Mouse (Mus musculus) liver, embryonic 11.5 days (tissue): ENCODE data around the gene Asap2. TPM values are rescaled to one million over a fixed set of nuclear protein-coding genes. Genes with fewer than 3 reads are reported as not detected.
A peak's percentile ranks its signal among the peaks of the same experiment; 100 is the strongest.

Source experiments
- ATAC-seq: fragments of 200-750 bp; cut with Nextera tagmentation; replicated peaks from 2 replicates; pipeline ENCODE4 v1.8.0; 2017; ENCODE audit warnings: moderate number of reproducible peaks, mild to moderate bottlenecking, moderate TSS enrichment, moderate library complexity; ENCODE audit not compliant: low FRiP score
- DNase-seq: peaks from one replicate; pipeline ENCODE4 v3.0.0-alpha.2; 2017; ENCODE audit warnings: low spot score
- H3K27ac ChIP-seq: fragments of 300-500 bp; sonication (generic); 2 replicates; pipeline ENCODE4 v1.5.1; 2014; ENCODE audit warnings: mild to moderate bottlenecking, low read depth, low read length, control low read depth
- H3K27me3 ChIP-seq: fragments of 300-500 bp; sonication (generic); replicated peaks from 2 replicates; pipeline ENCODE4 v1.6.1; 2014; ENCODE audit warnings: low read length, mixed read lengths; ENCODE audit not compliant: control insufficient read depth, insufficient read depth
- H3K36me3 ChIP-seq: fragments of 300-500 bp; sonication (generic); 2 replicates; pipeline ENCODE4 v1.6.1; 2014; ENCODE audit warnings: mild to moderate bottlenecking, low read length, moderate library complexity, mixed read lengths; ENCODE audit not compliant: control insufficient read depth, insufficient read depth
- H3K4me1 ChIP-seq: fragments of 300-500 bp; sonication (generic); replicated peaks from 2 replicates; pipeline ENCODE4 v1.6.1; 2014; ENCODE audit warnings: low read length, mixed read lengths; ENCODE audit not compliant: control insufficient read depth, insufficient read depth
- H3K4me2 ChIP-seq: fragments of 300-500 bp; sonication (generic); 2 replicates; pipeline ENCODE4 v1.6.1; 2014; ENCODE audit warnings: mild to moderate bottlenecking, control low read depth, moderate library complexity
- H3K4me3 ChIP-seq: fragments of 300-500 bp; sonication (generic); 2 replicates; pipeline ENCODE4 v1.5.1; 2014; ENCODE audit warnings: low read depth, low read length, control low read depth
- H3K9ac ChIP-seq: fragments of 300-500 bp; sonication (generic); 2 replicates; pipeline ENCODE4 v1.6.1; 2014; ENCODE audit warnings: low read depth, low read length, control low read depth
- H3K9me3 ChIP-seq: fragments of 300-500 bp; sonication (generic); 2 replicates; pipeline ENCODE4 v1.6.1; 2016; ENCODE audit warnings: low read length, inconsistent platforms, mixed read lengths; ENCODE audit not compliant: control insufficient read depth
- WGBS: fragments of 180-500 bp; shearing (Covaris S2); extraction: QIAGEN DNeasy Blood & Tissue Kit; methylation state at CpG from one replicate; pipeline ENCODE4 v1.1.7; 2014; 5-methylcytosine and 5-hydroxymethylcytosine counted together
- polyA plus RNA-seq: library from polyadenylated mRNA; unstranded; fragments of >200 nt; fragmentation: Nextera tagmentation; extraction: Ambion mirVana; gene quantifications from 2 replicates; pipeline ENCODE4 v1.2.1, GENCODE M21; 2014

Gene Asap2
- polyA plus RNA-seq, 1 experiment from 2014 or later: 5.9 TPM

DNA sequence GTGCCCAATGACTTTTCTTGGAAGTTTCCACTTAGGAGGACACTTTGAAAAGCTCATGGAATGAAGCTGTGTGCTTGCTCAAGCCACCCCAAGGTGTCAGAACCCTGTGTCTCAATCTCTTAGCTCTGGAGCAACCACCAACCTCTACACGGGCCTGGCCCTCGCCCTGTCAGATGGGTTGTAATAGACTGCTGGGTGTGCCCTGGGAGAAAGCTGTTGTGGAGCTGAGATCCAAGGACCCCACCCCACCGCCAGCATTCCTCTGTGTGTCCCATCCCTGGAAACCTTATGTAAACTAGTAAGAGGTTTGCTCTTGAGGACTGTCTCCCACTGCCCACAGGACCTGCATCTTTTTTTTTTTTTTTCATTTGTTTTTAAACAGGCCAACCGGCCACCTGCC is 233.7 kb downstream of the Asap2 start:
- ATAC-seq (no peak), DNase-seq (no peak)
- Histone ChIP-seq H3K4me2 (no peak overlapping the region), H3K4me1 (peaks cover 26% of the 10 kb centered on the region), H3K36me3 (no peaks in the 10 kb centered on the region; the same call in 1 of the 2 replicates), H3K27ac (no peak overlapping the region), H3K27me3 (no peaks in the 10 kb centered on the region), H3K9ac (no peak overlapping the region), H3K4me3 (no peak overlapping the region), H3K9me3 (no peaks in the 10 kb centered on the region)
- WGBS: 75% methylated on average over 4 of the region's 4 CpGs

GRCm38 (mm10) chr12:21225358-21225757 is 235.1 kb downstream of the Asap2 start:
- no peak overlapping the region for H3K27ac ChIP-seq
- DNase-seq: no peak
- H3K4me3 ChIP-seq: no peak overlapping the region
- ATAC-seq: no peak
- no peak overlapping the region for H3K9ac ChIP-seq
- no peaks in the 10 kb centered on the region for H3K9me3 ChIP-seq
- H3K36me3 ChIP-seq: no peaks in the 10 kb centered on the region; the same call in 1 of the 2 replicates
- 80% methylated on average over 8 of the region's 8 CpGs for WGBS
- H3K4me2 ChIP-seq: no peak overlapping the region
- H3K27me3 ChIP-seq: no peaks in the 10 kb centered on the region
- peaks cover 34% of the 10 kb centered on the region for H3K4me1 ChIP-seq

DNA sequence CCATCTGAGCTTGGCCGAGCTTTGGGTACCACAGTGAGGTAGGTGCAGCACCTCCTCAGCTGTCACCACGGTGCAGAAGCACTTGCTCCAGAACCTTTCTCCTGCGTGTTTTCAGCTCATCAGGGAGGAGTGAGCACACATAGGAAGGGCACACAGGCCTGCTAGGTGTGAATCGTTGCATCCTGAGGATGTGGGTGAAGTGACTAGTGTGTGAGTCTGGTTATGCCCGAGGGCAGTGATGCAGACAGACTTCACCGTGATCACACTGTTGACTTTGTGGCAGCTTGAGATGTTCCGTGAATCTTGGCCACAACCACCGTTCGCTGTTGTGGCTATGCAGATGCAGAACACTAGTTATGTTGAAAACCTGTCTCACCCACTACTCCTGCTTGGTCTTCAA is 236.1 kb downstream of the Asap2 start:
- ATAC-seq (no peak), DNase-seq (no peak)
- H3K36me3 ChIP-seq: peaks cover 2% of the 10 kb centered on the region; the same call in 1 of the 2 replicates
- H3K9ac ChIP-seq: no peak overlapping the region
- peak overlapping the region; percentile 38; the same call in 1 of the 2 replicates for H3K27ac ChIP-seq
- no peak overlapping the region for H3K4me3 ChIP-seq
- H3K4me2 ChIP-seq: no peak overlapping the region
- H3K27me3 ChIP-seq: no peaks in the 10 kb centered on the region
- H3K9me3 ChIP-seq: no peaks in the 10 kb centered on the region
- H3K4me1 ChIP-seq: peaks cover 34% of the 10 kb centered on the region
- WGBS: 83% methylated on average over 9 of the region's 9 CpGs

- Histone ChIP-seq H3K9ac (0 out of 2 replicates have a peak overlapping the region, but pooled peaks have one; percentile 2), H3K27ac (peak overlapping the region; percentile 44), H3K4me2 (peak overlapping the region; percentile 39), H3K36me3 (peaks cover 2% of the 10 kb centered on the region; the same call in 1 of the 2 replicates), H3K4me1 (peaks cover 34% of the 10 kb centered on the region), H3K27me3 (no peaks in the 10 kb centered on the region), H3K9me3 (no peaks in the 10 kb centered on the region), H3K4me3 (no peak overlapping the region)
- peak; percentile 61 for DNase-seq
- WGBS: 29% methylated on average over 6 of the region's 6 CpGs
- peak; percentile 62 for ATAC-seq
Observed at GRCm38 (mm10) chr12:21227076-21227980, 237.1 kb downstream of the Asap2 start.

DNA sequence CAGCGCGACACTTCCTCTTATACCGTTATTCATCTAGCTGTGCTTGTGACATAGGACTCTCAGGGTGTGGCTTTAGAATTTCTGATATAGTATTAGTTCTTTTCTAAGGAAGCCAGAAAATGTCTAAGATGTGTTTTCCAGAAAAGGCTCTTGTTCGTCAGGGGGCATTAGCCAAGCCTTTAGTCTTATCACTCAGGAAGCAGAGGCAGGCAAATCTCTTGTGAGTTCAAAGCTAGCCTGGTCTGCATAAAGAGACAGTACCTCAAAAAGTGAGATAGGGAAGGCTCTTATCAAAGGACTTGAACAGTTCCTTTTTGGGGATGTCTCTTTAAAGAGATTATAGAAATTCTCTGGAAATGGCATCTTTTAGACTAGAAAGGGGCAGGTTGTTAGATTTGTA is 238.4 kb downstream of the Asap2 start:
- Histone ChIP-seq H3K4me2 (no peak overlapping the region), H3K27me3 (no peaks in the 10 kb centered on the region), H3K27ac (peak overlapping the region; percentile 44; the same call in 1 of the 2 replicates), H3K9me3 (no peaks in the 10 kb centered on the region), H3K36me3 (peaks cover 2% of the 10 kb centered on the region; the same call in 1 of the 2 replicates), H3K4me3 (no peak overlapping the region), H3K9ac (no peak overlapping the region), H3K4me1 (peaks cover 34% of the 10 kb centered on the region)
- 50% methylated on average over 4 of the region's 4 CpGs for WGBS
- DNase-seq (no peak), ATAC-seq (peak; percentile 52; the same call in 1 of the 2 replicates)

- ATAC-seq (peak; percentile 75), DNase-seq (no peak)
- H3K36me3 ChIP-seq: peaks cover 2% of the 10 kb centered on the region; the same call in 1 of the 2 replicates
- H3K27ac ChIP-seq: no peak overlapping the region
- H3K27me3 ChIP-seq: no peaks in the 10 kb centered on the region
- no peak overlapping the region for H3K9ac ChIP-seq
- 57% methylated on average over 17 of the region's 17 CpGs for WGBS
- peaks cover 34% of the 10 kb centered on the region for H3K4me1 ChIP-seq
- no peaks in the 10 kb centered on the region for H3K9me3 ChIP-seq
- peak overlapping the region; percentile 27 for H3K4me2 ChIP-seq
- H3K4me3 ChIP-seq: no peak overlapping the region
Observed at GRCm38 (mm10) chr12:21229076-21229918, 239.0 kb downstream of the Asap2 start.

- Histone ChIP-seq H3K9me3 (no peaks in the 10 kb centered on the region), H3K27me3 (no peaks in the 10 kb centered on the region), H3K4me1 (peaks cover 9% of the 10 kb centered on the region), H3K36me3 (peaks cover 6% of the 10 kb centered on the region; the same call in 1 of the 2 replicates), H3K4me2 (no peak overlapping the region), H3K4me3 (no peak overlapping the region), H3K27ac (no peak overlapping the region), H3K9ac (no peak overlapping the region)
- DNase-seq (no peak), ATAC-seq (no peak)
- WGBS: 78% methylated on average over 7 of the region's 7 CpGs
Observed at GRCm38 (mm10) chr12:21233727-21234126, 243.5 kb downstream of the Asap2 start.

DNA sequence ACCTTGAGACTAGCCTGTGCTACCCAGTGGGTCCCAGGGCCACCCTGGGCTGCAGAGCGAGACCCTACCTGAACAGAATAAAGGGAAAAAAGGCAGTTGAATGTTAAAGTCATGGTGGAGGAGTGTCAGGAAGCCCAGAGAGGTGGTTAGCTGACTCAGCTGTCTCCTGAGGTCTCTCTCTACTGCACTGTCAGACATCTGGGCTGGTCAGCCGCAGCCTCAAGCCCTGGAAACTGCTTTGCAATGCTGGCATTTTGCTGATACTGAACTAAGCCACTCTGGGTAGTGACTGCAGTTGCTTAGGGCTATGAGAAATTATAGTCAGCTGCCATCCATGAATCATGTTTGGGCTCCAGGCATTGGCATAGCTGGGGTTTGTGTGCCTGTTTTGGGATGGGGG is 244.3 kb downstream of the Asap2 start:
- H3K9ac ChIP-seq: no peak overlapping the region
- WGBS: 72% methylated on average over 2 of the region's 2 CpGs
- H3K27ac ChIP-seq: no peak overlapping the region
- H3K9me3 ChIP-seq: no peaks in the 10 kb centered on the region
- H3K27me3 ChIP-seq: no peaks in the 10 kb centered on the region
- H3K4me2 ChIP-seq: no peak overlapping the region
- no peak for ATAC-seq
- DNase-seq: no peak
- no peak overlapping the region for H3K4me3 ChIP-seq
- H3K4me1 ChIP-seq: peaks cover 2% of the 10 kb centered on the region
- peaks cover 6% of the 10 kb centered on the region; the same call in 1 of the 2 replicates for H3K36me3 ChIP-seq
